Mouse (Mus musculus): ENCODE results near the gene Crnkl1.

GRCm38 (mm10) chr2:145949475-145950068 lies 14.8 kb upstream of the Crnkl1 start:
- TF ChIP-seq GATA1 (IDR thresholded peaks at IDR 0.05; ENCODE audit: borderline replicate concordance, low read length) = no peak
- TF ChIP-seq FLI1 (IDR thresholded peaks at IDR 0.05; ENCODE audit: low read length) = no peak
